Mouse (Mus musculus): ENCODE data around the gene Gpank1. TPM values are rescaled to one million over a fixed set of nuclear protein-coding genes. Genes with fewer than 3 reads are reported as not detected.

Gene Gpank1
- polyA plus RNA-seq, 1 experiment from 2014 or later, result 22.4 TPM

DNA sequence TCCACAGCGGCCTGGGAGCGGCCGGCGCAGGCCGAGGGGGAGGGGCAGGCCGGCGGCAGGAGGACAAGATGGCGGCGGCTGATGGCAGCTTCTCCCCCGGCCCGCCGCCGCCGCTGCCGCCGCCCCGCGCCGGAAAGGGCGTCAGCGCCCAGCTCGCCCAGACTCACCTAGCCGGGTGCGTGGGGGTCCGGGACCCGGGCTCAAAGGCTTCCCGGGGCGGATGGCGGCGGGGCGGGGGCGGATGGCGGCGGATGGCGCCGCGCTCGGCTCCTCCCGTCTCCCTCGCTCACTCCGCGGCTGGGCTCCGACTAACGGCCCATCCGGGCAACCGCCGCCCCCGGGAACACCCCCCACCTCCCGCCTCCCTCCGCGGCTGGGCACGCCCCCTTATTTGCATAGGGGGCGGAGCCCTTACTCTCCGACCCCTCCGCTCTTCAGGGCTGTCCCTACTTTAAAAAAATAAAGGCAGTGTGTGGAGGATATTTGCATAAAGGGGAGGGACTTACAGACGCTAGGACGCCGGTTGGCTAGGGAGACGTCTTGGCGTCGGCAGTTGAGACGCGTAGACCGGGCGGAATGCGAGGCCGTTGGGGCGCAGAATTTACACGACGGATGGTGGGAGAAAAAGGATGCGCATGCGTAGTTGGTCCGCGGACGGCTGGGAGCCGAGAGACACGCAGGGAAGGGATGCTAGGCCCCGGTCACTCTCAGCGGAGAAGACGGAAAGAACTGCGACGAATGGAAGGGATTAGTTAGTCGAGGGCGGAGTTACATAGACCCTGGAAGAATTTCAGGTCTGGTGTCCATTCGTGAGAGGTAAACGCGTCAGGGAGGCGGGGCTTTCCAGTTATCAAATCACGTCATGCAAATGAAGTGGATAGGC is 43.6 kb downstream of the Gpank1 start, which contains the start of gene Prrc2a:
Gene Prrc2a, minus strand, starts transcription at position 330 of the 883 bp plus-strand sequence.
- peaks cover 24% of the 10 kb centered on the region for H3K36me3 ChIP-seq
- H3K4me2 ChIP-seq, result peak within 1 kb of the TSS; percentile 95
- peak within 1 kb of the TSS; percentile 93 for H3K27ac ChIP-seq (replicated peaks)
- H3K4me1 ChIP-seq, result peaks cover 42% of the 10 kb centered on the region
- under 1% methylated on average over 68 of the region's 89 CpGs for WGBS
- H3K9ac ChIP-seq (replicated peaks), result peak within 1 kb of the TSS; percentile 100
- peak; percentile 96 for ATAC-seq (ENCODE audit: low FRiP score)
- H3K27me3 ChIP-seq (replicated peaks), result no peaks in the 10 kb centered on the region
- H3K4me3 ChIP-seq (replicated peaks), result peak within 1 kb of the TSS; percentile 99
- H3K9me3 ChIP-seq (replicated peaks), result no peaks in the 10 kb centered on the region

- H3K36me3 ChIP-seq, result peaks cover 16% of the 10 kb centered on the region
- no peaks in the 10 kb centered on the region for H3K9me3 ChIP-seq (replicated peaks)
- H3K4me3 ChIP-seq (replicated peaks), result peak overlapping the region; percentile 99
- peak overlapping the region; percentile 66 for H3K4me2 ChIP-seq
- ATAC-seq (ENCODE audit: low FRiP score), result no peak
- H3K27me3 ChIP-seq (replicated peaks), result no peaks in the 10 kb centered on the region
- 21% methylated on average over 12 of the region's 12 CpGs for WGBS
- H3K27ac ChIP-seq (replicated peaks), result peak overlapping the region; percentile 93
- peak overlapping the region; percentile 36 for H3K9ac ChIP-seq (replicated peaks)
- peaks cover 42% of the 10 kb centered on the region for H3K4me1 ChIP-seq
These were observed 44.3 kb downstream of the Gpank1 start for GRCm38 (mm10) chr17:35165451-35166155.

GRCm38 (mm10) chr17:35166352-35167035 is 45.2 kb downstream of the Gpank1 start:
- Histone ChIP-seq H3K9ac (replicated peaks) (peak overlapping the region; percentile 36), H3K9me3 (replicated peaks) (no peaks in the 10 kb centered on the region), H3K27ac (replicated peaks) (peak overlapping the region; percentile 93), H3K4me3 (replicated peaks) (peak overlapping the region; percentile 99), H3K4me2 (peak overlapping the region; percentile 66), H3K4me1 (peaks cover 36% of the 10 kb centered on the region), H3K36me3 (peaks cover 7% of the 10 kb centered on the region), H3K27me3 (replicated peaks) (no peaks in the 10 kb centered on the region)
- WGBS, result 33% methylated on average over 8 of the region's 8 CpGs
- no peak for ATAC-seq (ENCODE audit: low FRiP score)

- ATAC-seq (ENCODE audit: low FRiP score), result no peak
- H3K27me3 ChIP-seq (replicated peaks), result no peaks in the 10 kb centered on the region
- no peak overlapping the region for H3K4me3 ChIP-seq (replicated peaks)
- no peak overlapping the region for H3K27ac ChIP-seq (replicated peaks)
- no peaks in the 10 kb centered on the region for H3K9me3 ChIP-seq (replicated peaks)
- WGBS, result 88% methylated on average over 7 of the region's 7 CpGs
- H3K36me3 ChIP-seq, result no peaks in the 10 kb centered on the region
- peaks cover 23% of the 10 kb centered on the region for H3K4me1 ChIP-seq
- H3K9ac ChIP-seq (replicated peaks), result no peak overlapping the region
- no peak overlapping the region for H3K4me2 ChIP-seq
These were observed 46.5 kb downstream of the Gpank1 start for GRCm38 (mm10) chr17:35167794-35168193.

DNA sequence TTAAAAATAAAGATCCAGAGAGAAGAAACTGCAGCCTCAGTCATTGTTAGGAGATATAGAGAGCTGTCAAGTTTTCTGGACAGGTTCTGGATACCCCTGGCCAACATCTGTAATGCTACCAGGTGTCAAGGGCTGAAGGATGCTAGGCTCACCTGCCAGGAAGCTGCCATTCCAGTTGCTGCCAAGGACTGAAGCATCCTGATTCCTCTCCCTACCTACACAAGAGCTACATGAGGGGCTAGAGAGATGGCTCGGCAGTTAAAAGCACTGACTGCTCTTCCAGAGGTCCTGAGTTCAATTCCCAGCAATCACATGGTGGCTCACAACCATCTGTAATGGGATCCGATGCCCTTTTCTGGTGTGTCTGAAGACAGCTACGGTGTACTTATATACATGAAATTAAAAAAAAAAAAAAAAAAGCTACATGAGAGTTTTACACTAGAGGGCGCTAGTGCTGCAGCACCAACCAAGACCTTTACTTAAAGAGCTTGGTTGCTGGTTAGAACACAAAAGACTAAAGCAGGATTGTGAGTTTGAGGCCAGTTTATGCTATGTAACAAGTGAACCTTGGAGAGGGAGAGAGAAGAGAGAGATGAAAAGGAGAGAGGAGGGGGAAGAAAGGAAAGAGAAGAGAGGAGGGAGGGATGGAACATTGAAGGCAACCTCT is 47.4 kb downstream of the Gpank1 start:
- Histone ChIP-seq H3K4me3 (replicated peaks) (no peak overlapping the region), H3K27ac (replicated peaks) (peak overlapping the region; percentile 23; the same call in 1 of the 2 replicates), H3K36me3 (no peaks in the 10 kb centered on the region), H3K27me3 (replicated peaks) (no peaks in the 10 kb centered on the region), H3K9ac (replicated peaks) (no peak overlapping the region), H3K9me3 (replicated peaks) (no peaks in the 10 kb centered on the region), H3K4me2 (no peak overlapping the region), H3K4me1 (peaks cover 14% of the 10 kb centered on the region)
- 20% methylated on average over 4 of the region's 4 CpGs for WGBS
- no peak for ATAC-seq (ENCODE audit: low FRiP score)

- H3K9me3 ChIP-seq (replicated peaks), result no peaks in the 10 kb centered on the region
- no peaks in the 10 kb centered on the region; the same call in 1 of the 2 replicates for H3K4me1 ChIP-seq
- no peak overlapping the region for H3K4me2 ChIP-seq
- WGBS, result 74% methylated on average over 11 of the region's 11 CpGs
- H3K27ac ChIP-seq (replicated peaks), result no peak overlapping the region
- ATAC-seq (ENCODE audit: low FRiP score), result no peak
- H3K36me3 ChIP-seq, result no peaks in the 10 kb centered on the region
- no peaks in the 10 kb centered on the region for H3K27me3 ChIP-seq (replicated peaks)
- H3K4me3 ChIP-seq (replicated peaks), result no peak overlapping the region
- no peak overlapping the region for H3K9ac ChIP-seq (replicated peaks)
These were observed 51.4 kb downstream of the Gpank1 start for GRCm38 (mm10) chr17:35172445-35173234.

GRCm38 (mm10) chr17:35173329-35173728 is 52.1 kb downstream of the Gpank1 start:
- H3K9ac ChIP-seq (replicated peaks), result no peak overlapping the region
- H3K4me2 ChIP-seq, result no peak overlapping the region
- no peaks in the 10 kb centered on the region for H3K27me3 ChIP-seq (replicated peaks)
- no peak overlapping the region for H3K4me3 ChIP-seq (replicated peaks)
- no peak for ATAC-seq (ENCODE audit: low FRiP score)
- no peaks in the 10 kb centered on the region for H3K9me3 ChIP-seq (replicated peaks)
- H3K36me3 ChIP-seq, result no peaks in the 10 kb centered on the region
- no peaks in the 10 kb centered on the region for H3K4me1 ChIP-seq
- H3K27ac ChIP-seq (replicated peaks), result no peak overlapping the region
- 79% methylated on average over 3 of the region's 3 CpGs for WGBS

Other genes starting within 250 kb of the Gpank1 start
- 9.6 and 10.6 TPM in 2 replicates for gene Zbtb12, start 242.0 kb upstream of the Gpank1 start, polyA plus RNA-seq (2015; fragmentation: Nextera tagmentation; extraction: Ambion mirVana)
- gene Gm20547, start 239.4 kb upstream of the Gpank1 start, polyA plus RNA-seq (2015; fragmentation: Nextera tagmentation; extraction: Ambion mirVana), result not detected in 2 replicates
- 1.7 and 4.0 TPM in 2 replicates for gene C2, start 223.2 kb upstream of the Gpank1 start, polyA plus RNA-seq (2015; fragmentation: Nextera tagmentation; extraction: Ambion mirVana)
- 80.4 and 81.2 TPM in 2 replicates for gene Ehmt2, start 223.0 kb upstream of the Gpank1 start, polyA plus RNA-seq (2015; fragmentation: Nextera tagmentation; extraction: Ambion mirVana)
- gene Slc44a4, start 207.0 kb upstream of the Gpank1 start, polyA plus RNA-seq (2015; fragmentation: Nextera tagmentation; extraction: Ambion mirVana), result 4.1 TPM in 1 of 2 replicates, not detected in the other
- gene Neu1, start 190.2 kb upstream of the Gpank1 start, polyA plus RNA-seq (2015; fragmentation: Nextera tagmentation; extraction: Ambion mirVana), result 39.1 and 43.5 TPM in 2 replicates
- gene Hspa1b, start 162.2 kb upstream of the Gpank1 start, polyA plus RNA-seq (2015; fragmentation: Nextera tagmentation; extraction: Ambion mirVana), result 0.54 and 0.84 TPM in 2 replicates
- gene Gm20481, start 151.5 kb upstream of the Gpank1 start, polyA plus RNA-seq (2015; fragmentation: Nextera tagmentation; extraction: Ambion mirVana), result not detected in 2 replicates
- gene Hspa1a, start 149.3 kb upstream of the Gpank1 start, polyA plus RNA-seq (2015; fragmentation: Nextera tagmentation; extraction: Ambion mirVana), result 12.8 and 13.2 TPM in 2 replicates
- gene Hspa1l, start 148.8 kb upstream of the Gpank1 start, polyA plus RNA-seq (2015; fragmentation: Nextera tagmentation; extraction: Ambion mirVana), result 1.4 and 1.5 TPM in 2 replicates
- gene Lsm2, start 139.6 kb upstream of the Gpank1 start, polyA plus RNA-seq (2015; fragmentation: Nextera tagmentation; extraction: Ambion mirVana), result 97.9 and 120 TPM in 2 replicates
- 57.8 and 83.6 TPM in 2 replicates for gene Vars, start 120.5 kb upstream of the Gpank1 start, polyA plus RNA-seq (2015; fragmentation: Nextera tagmentation; extraction: Ambion mirVana)
- 0.19 and 0.34 TPM in 2 replicates for gene Vwa7, start 104.9 kb upstream of the Gpank1 start, polyA plus RNA-seq (2015; fragmentation: Nextera tagmentation; extraction: Ambion mirVana)
- gene Sapcd1, start 93.4 kb upstream of the Gpank1 start, polyA plus RNA-seq (2015; fragmentation: Nextera tagmentation; extraction: Ambion mirVana), result 1.8 and 6.2 TPM in 2 replicates
- gene Msh5, start 74.7 kb upstream of the Gpank1 start, polyA plus RNA-seq (2015; fragmentation: Nextera tagmentation; extraction: Ambion mirVana), result 2.0 and 3.3 TPM in 2 replicates
- 76.6 and 156 TPM in 2 replicates for gene Clic1, start 71.5 kb upstream of the Gpank1 start, polyA plus RNA-seq (2015; fragmentation: Nextera tagmentation; extraction: Ambion mirVana)
- gene Ddah2, start 62.4 kb upstream of the Gpank1 start, polyA plus RNA-seq (2015; fragmentation: Nextera tagmentation; extraction: Ambion mirVana), result 244 and 261 TPM in 2 replicates
- 0.19 TPM in 1 of 2 replicates, not detected in the other for gene Ly6g6c, start 56.1 kb upstream of the Gpank1 start, polyA plus RNA-seq (2015; fragmentation: Nextera tagmentation; extraction: Ambion mirVana)
- gene Mpig6b, start 55.3 kb upstream of the Gpank1 start, polyA plus RNA-seq (2015; fragmentation: Nextera tagmentation; extraction: Ambion mirVana), result 0.17 and 0.24 TPM in 2 replicates
- 0.65 and 1.3 TPM in 2 replicates for gene Ly6g6e, start 44.6 kb upstream of the Gpank1 start, polyA plus RNA-seq (2015; fragmentation: Nextera tagmentation; extraction: Ambion mirVana)
- 0.74 and 2.8 TPM in 2 replicates for gene Ly6g6d, start 43.4 kb upstream of the Gpank1 start, polyA plus RNA-seq (2015; fragmentation: Nextera tagmentation; extraction: Ambion mirVana)
- 0.32 TPM in 1 of 2 replicates, not detected in the other for gene Ly6g6f, start 35.8 kb upstream of the Gpank1 start, polyA plus RNA-seq (2015; fragmentation: Nextera tagmentation; extraction: Ambion mirVana)
- gene Abhd16a, start 32.2 kb upstream of the Gpank1 start, polyA plus RNA-seq (2015; fragmentation: Nextera tagmentation; extraction: Ambion mirVana), result 110 TPM in 2 replicates
- not detected in 2 replicates for gene Ly6g5c, start 13.2 kb upstream of the Gpank1 start, polyA plus RNA-seq (2015; fragmentation: Nextera tagmentation; extraction: Ambion mirVana)
- 1.0 and 1.5 TPM in 2 replicates for gene Ly6g5b, start 6.0 kb upstream of the Gpank1 start, polyA plus RNA-seq (2015; fragmentation: Nextera tagmentation; extraction: Ambion mirVana)
- gene Csnk2b, start 598 bp downstream of the Gpank1 start, polyA plus RNA-seq (2015; fragmentation: Nextera tagmentation; extraction: Ambion mirVana), result 312 and 350 TPM in 2 replicates
- gene D17H6S53E, start 4.9 kb downstream of the Gpank1 start, polyA plus RNA-seq (2015; fragmentation: Nextera tagmentation; extraction: Ambion mirVana), result 9.5 and 10.6 TPM in 2 replicates
- 0.20 and 0.84 TPM in 2 replicates for gene Apom, start 10.6 kb downstream of the Gpank1 start, polyA plus RNA-seq (2015; fragmentation: Nextera tagmentation; extraction: Ambion mirVana)
- gene Bag6, start 13.7 kb downstream of the Gpank1 start, polyA plus RNA-seq (2015; fragmentation: Nextera tagmentation; extraction: Ambion mirVana), result 54.7 and 62.7 TPM in 2 replicates
- gene Prrc2a, start 43.4 kb downstream of the Gpank1 start, polyA plus RNA-seq (2015; fragmentation: Nextera tagmentation; extraction: Ambion mirVana), result 155 TPM in 2 replicates
- gene Aif1, start 54.6 kb downstream of the Gpank1 start, polyA plus RNA-seq (2015; fragmentation: Nextera tagmentation; extraction: Ambion mirVana), result 12.1 and 12.3 TPM in 2 replicates
- 8.3 and 12.1 TPM in 2 replicates for gene Lst1, start 67.0 kb downstream of the Gpank1 start, polyA plus RNA-seq (2015; fragmentation: Nextera tagmentation; extraction: Ambion mirVana)
- gene Ltb, start 73.0 kb downstream of the Gpank1 start, polyA plus RNA-seq (2015; fragmentation: Nextera tagmentation; extraction: Ambion mirVana), result 0.63 and 7.3 TPM in 2 replicates
- gene Tnf, start 80.6 kb downstream of the Gpank1 start, polyA plus RNA-seq (2015; fragmentation: Nextera tagmentation; extraction: Ambion mirVana), result 0.09 and 0.28 TPM in 2 replicates
- 0.75 and 0.77 TPM in 2 replicates for gene Lta, start 83.9 kb downstream of the Gpank1 start, polyA plus RNA-seq (2015; fragmentation: Nextera tagmentation; extraction: Ambion mirVana)
- gene Gm16181, start 99.4 kb downstream of the Gpank1 start, polyA plus RNA-seq (2015; fragmentation: Nextera tagmentation; extraction: Ambion mirVana), result 0.40 TPM in 1 of 2 replicates, not detected in the other
- 116 and 126 TPM in 2 replicates for gene Atp6v1g2, start 112.2 kb downstream of the Gpank1 start, polyA plus RNA-seq (2015; fragmentation: Nextera tagmentation; extraction: Ambion mirVana)
- 11.2 and 12.1 TPM in 2 replicates for gene Nfkbil1, start 114.3 kb downstream of the Gpank1 start, polyA plus RNA-seq (2015; fragmentation: Nextera tagmentation; extraction: Ambion mirVana)
- gene Ddx39b, start 120.3 kb downstream of the Gpank1 start, polyA plus RNA-seq (2015; fragmentation: Nextera tagmentation; extraction: Ambion mirVana), result 334 and 376 TPM in 2 replicates
- gene H2-D1, start 141.3 kb downstream of the Gpank1 start, polyA plus RNA-seq (2015; fragmentation: Nextera tagmentation; extraction: Ambion mirVana), result 143 and 196 TPM in 2 replicates
- 0.09 and 0.14 TPM in 2 replicates for gene H2-Q1, start 198.9 kb downstream of the Gpank1 start, polyA plus RNA-seq (2015; fragmentation: Nextera tagmentation; extraction: Ambion mirVana)
- gene H2-Q2, start 220.8 kb downstream of the Gpank1 start, polyA plus RNA-seq (2015; fragmentation: Nextera tagmentation; extraction: Ambion mirVana), result 3.1 and 3.9 TPM in 2 replicates

Data from neural tube, embryonic 15.5 days (tissue).